Mouse (Mus musculus): ENCODE measurements at regions not wholly inside any gene's neighbourhood (a gene's known extent, or its start where the extent isn't known, plus 50 kb on each side); places are given as distances from the start of the nearest gene placed in this dataset.
A peak's percentile ranks its signal among the peaks of the same experiment; 100 is the strongest.
"Not testable (repeated sequence)": the region's sequence is repeated elsewhere in the genome, so short reads cannot be mapped to it uniquely, and the experiment has no call there.

DNA sequence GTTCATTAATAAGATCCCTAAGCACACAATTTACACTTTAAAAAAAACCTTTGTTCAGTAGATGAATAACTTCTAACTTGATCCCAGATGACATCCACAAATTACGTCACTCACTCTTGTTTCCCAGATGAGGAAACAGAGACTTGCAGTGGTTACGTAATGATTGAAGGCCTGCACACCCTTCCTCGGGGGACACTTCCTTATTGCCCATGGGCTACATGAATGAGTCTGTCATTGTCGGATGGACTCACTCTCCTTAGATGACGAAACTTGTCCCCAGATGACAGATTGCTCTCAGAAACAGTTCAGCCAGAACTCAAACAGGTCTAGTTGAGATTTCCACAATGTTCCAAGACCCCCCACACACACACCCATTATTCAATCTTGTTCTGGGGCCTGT lies 111.4 kb upstream of the Dyrk2 start:
- no peak for DNase-seq (ENCODE audit: low spot score in 2 of 2)

DNA sequence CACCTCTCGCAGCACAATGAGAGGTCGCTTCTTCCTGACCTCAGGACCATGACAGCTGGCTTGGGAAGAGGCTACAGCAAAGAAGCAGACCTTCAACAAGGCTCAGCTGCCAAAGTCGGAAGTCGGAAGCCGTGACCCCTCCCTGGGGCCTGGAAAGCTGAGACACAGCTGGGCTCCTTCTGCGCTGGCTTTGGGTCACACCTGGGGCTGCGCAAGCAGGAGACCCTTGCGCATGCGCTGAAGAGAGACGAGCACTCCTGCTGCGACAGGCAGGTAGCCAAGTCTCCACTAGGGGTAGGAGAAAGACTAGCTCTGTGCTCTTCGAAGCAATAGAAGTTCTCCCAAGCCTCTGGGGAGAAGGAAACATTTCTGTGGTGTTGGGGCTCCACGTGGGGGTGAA lies 109.3 kb upstream of the Dyrk2 start:
- DNase-seq (ENCODE audit: low spot score in 2 of 2): no peak

DNA sequence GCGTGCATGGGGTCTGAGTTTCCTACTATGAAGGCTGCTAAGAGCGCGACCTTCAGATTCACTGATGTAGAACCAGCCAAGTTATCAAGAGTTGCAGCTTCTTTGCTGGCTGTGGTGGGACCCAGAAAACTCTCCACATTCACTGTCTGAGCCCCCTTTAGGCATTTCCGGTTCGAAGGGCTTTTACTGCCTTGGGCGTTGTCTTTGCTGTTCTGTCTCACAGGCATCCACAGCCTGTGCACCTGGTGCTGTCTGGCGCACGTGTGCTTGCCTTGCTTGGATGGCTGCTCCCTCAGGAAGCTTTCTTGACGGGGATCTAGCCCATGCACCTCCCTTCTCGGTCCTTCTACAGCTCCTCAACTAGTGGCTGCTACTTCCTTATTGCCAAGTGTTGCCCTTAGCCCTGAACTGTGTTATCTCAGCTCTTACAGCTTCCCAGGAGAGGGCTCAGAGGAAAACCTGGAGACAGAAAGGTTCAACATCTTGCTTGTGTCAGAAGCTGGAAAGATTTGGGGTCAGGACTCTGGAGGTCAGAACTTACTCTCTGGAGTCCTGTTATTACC lies 108.3 kb upstream of the Dyrk2 start:
- DNase-seq (ENCODE audit: low spot score in 2 of 2): no peak

DNA sequence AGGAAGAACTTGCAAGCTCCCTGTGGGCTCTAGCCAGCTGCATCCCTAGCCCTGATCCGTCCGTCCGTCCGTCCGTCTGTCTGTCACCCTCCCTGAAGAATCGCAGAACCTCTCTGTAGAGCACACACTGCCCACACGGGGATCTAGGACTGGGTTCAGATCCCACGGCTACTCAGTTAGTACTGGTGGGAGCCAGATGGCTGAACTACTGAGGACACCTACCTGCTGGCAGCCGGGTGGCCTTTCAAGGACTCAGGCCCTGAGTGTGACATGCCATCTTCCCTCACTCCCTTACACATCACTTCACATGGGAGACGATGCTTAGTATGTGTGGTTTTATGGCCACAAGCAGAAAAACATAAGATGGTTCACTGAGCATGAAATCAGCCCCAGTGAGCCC lies 106.4 kb upstream of the Dyrk2 start:
- DNase-seq (ENCODE audit: low spot score in 2 of 2): no peak

DNA sequence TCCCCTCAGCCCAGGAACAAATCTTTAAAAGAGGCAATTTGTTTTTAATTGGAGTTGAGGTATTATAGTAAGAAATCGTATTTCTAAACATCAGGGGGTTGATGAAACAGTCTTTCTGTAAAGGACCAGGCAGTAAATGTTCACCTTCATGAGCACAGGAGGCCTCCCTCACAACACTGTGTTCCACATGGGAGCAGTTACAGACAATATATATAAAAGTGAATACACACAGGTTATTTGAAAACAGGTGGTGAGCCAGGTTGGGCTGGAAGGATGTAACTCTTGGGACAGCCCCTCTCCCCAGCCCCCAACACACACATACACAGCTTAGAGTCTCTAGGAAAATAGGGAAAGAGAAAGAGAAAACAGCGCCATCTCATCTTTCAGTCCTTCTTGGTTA lies 105.8 kb upstream of the Dyrk2 start:
- DNase-seq (ENCODE audit: low spot score in 2 of 2): no peak

DNA sequence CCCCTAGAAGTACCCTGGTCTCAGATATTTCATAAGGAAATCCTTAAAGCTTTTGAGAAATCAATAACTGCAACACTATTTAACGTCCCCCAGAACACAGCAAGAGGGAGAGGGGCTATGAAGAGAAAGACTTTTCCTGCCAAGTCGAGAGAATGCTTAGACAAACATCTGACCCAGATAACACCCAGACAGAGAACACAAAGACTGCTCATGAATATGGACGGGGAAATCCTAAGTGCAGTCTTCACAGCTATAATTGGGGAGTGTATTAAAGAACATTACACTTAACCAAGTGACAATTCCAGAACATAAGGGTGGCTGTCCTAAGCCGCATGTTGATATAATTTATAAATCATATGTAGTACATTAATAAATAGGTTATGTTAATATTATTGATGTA lies 103.3 kb upstream of the Dyrk2 start:
- no peak for DNase-seq (ENCODE audit: low spot score in 2 of 2)

DNA sequence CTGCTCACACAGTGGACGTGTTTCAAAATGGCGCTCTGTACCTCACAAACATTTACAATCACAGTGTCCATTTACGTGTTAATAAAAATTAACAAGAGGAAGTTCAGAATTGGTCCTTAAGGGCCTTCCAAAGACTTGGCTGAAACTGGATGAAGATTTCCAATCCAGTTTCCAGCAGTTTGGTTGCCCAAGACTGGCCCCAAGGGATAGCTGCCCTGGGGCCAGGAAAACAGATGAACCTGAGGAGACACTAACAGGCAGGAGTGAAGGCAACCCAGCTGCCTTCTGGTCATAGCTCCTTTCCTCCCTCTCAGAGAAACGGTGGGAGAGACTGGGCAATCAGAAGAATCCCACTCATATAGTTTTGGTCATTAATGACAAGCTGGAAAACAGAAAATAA lies 102.6 kb upstream of the Dyrk2 start:
- no peak for DNase-seq (ENCODE audit: low spot score in 2 of 2)

DNA sequence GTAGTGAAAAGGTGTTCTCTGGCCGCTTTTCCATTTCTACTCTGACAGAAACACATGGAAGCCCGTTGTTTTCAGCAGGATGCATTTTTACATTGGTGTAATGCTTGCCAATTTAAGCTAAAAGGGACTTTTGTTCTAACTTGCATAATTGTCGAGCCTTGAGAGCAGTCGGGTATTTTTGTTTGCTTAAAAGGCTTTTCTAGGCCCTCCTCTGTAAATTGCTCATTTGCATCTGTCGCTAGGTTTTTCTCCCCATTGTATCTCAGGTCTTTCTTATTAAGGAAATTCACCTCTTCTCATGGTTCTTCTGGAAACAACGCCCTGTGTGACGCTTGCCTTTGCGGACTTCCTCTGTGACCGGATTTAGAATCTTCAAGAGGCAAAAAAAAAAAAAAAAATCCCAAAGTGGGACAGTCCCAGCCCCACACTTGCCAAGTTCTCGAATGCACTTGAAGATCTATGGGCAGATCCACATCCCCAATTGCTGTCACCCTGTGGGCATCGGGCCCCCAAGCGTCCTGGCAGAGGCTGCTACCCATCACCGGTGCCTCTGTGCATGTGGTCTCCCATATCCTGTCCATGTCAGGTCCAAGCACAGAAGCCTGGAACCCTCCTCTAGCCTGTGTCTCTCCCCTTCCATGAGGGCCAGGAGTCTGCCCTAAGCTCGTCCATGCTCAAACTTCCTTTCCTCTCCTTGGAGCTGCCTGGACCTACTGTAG lies 100.6 kb upstream of the Dyrk2 start:
- no peak for DNase-seq (ENCODE audit: low spot score in 2 of 2)

DNA sequence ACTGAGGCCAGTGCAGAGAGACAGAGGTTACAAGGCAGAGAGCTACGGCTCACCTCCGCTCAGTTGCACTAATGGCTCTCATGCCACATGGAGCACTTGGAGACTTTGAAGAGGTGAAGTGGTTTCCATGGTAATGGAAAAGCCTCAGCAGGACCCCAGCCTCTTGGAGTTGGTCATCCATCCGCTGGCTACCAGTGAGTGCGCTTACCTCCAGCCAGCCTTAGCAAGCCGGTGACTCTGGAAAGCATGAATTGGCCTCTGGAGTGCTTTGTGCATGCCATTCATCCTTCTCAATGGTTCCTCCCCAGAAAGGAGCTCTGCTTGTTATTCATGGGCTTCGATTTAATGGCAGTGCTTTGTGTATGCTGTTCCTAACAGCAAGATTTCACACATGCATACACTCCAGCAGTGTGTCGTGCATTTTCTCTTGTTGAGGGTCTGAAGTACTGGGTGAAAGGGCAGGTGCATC lies 91.7 kb upstream of the Dyrk2 start:
- DNase-seq (ENCODE audit: low spot score in 2 of 2): no peak

DNA sequence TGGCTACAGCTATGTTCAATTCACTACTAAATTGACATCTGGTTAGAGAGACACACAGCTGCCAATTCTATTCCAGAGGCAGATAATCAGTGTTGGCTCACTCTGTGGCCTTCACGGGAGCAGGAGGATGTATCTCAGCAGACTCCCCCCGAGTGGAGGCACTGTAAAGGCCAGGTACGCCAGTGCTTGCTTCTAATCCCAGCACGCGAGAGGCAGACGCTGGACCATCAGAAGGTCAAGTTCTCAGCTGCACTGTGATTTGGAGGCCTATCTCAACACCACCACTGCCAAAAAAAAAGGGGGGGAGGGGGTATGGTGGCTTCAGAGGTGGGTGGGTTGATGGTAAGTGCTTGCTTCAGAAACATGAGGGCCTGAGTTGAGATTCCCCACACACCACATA lies 90.1 kb upstream of the Dyrk2 start:
- no peak for DNase-seq (ENCODE audit: low spot score in 2 of 2)

DNA sequence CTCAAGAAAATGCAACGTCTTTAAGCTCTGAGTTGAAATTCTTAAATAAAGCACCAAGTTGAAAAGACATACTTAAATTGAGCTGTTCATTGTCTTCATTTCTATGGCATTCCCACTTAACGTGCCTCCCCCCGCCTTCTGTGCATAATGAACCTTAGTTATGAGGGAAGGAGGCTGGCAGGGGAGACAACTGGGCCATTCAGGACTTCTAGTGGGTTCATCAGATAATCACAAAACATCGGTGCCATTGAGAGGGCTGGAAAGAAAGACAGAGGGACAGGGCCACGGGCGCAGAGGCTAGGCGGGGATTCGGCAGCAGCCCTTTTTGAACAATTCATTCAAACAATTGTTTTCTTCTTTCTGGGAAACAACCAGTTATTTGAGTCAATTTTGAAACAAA lies 89.6 kb upstream of the Dyrk2 start:
- DNase-seq (ENCODE audit: low spot score in 2 of 2): no peak

DNA sequence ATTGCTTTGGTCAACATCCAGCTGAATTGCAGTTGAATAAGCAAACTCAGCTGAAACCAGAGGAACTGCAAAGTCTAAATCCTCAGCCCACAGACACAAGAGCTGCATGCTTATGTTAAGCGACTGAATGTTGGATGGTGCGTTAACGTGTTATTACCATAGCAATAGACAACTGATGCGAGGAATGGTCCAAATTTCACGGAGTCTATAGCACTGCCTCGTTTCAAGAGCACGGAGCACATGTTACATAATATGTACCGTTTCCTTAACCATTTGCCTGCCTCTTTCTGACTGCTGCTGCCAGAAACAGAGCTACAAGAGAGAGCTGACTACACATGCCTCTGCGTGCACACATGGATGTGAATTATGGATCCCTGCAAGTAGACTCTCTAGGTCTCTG lies 86.3 kb upstream of the Dyrk2 start:
- peak; percentile 30 to 54 for DNase-seq (ENCODE audit: low spot score in 2 of 2)

DNA sequence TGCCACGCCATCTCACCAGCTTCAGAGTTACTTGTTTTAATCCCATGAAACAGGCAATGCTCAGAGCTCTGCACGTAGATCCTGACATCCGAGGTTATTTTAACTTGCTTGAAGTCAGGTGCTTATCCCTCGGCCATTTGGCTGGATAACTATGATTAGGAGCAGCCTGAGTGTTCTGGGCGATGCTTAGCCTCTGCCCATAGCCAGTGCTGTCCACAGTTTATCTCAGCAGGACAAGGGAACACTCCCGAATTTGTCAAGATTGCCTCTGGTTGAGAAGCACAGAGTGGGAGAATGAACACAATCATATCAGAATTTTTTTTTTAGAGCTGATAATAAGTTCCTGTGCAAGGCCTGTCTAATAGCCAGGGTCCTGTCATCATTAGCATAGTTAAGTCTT lies 83.4 kb upstream of the Dyrk2 start:
- no peak for DNase-seq (ENCODE audit: low spot score in 2 of 2)

DNA sequence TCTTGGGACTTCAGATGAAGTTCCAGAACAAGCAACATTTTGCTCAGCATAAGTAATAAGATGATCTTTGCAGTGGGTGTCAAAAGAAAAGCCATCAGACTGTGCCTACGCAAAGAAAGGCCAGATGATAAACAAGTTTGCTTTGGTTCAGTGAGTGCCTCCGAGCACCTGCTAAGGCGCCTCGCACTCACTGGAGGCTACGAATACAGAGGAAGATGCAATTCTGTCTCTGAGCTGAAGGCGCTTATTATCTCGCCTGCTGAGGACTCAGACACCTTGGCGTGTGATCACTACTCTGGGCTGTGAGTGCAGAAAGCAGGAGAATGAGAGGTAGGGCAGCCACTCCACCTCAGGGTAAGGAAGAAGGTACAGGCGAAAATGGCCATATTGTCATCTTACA lies 82.7 kb upstream of the Dyrk2 start:
- DNase-seq (ENCODE audit: low spot score in 2 of 2): no peak

DNA sequence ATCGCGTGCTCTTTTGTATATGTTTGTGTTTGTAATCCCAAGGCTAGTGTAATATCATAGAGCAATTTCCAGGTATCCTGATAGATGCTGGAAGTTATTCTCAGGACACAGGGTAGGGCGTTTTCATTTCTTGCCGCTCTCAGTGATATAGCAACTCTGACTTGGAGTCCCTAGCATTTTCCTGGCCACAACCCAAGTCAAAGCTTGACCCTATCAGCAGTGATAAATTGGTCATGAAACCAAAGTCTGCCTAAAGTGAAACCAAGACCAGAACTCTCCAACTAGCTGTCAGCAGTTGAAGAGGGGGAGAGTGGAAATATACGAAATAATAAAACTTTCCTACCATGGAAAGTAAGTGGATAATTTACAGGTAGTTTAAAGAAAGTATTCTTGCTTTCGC lies 77.7 kb upstream of the Dyrk2 start:
- no peak for DNase-seq (ENCODE audit: low spot score in 2 of 2)

DNA sequence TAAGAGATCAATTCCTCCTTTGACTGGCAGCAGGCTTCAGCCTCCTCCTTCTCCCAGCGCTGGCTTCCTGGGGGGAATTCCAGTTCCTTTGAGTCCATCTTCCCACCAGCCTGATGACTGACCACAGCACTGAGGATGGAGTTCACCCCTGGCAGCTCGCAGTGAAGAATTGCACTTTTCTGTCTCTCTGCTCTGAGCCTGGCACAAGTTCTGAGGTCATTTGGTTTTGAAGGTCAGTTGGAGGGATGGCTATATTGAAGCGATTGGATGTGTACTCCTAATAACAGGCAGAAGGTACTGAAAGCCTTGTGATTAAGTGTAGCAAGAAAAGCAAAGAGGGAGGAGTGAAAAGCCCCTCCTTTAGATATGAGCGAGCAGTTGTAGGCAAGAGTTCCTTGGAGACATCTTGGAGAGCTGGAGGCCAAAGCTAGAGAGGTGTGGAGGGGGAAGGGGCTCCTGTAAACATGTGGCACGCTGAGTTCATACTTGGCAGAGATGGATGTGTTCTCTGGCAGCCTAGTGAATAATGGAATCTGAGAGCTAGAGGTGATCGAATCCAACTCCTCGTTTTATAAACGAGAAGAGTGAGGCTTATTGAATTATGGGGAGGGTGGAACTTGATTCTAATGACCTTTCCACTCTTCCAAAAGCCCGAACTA lies 77.1 kb upstream of the Dyrk2 start:
- DNase-seq (ENCODE audit: low spot score in 2 of 2): no peak

DNA sequence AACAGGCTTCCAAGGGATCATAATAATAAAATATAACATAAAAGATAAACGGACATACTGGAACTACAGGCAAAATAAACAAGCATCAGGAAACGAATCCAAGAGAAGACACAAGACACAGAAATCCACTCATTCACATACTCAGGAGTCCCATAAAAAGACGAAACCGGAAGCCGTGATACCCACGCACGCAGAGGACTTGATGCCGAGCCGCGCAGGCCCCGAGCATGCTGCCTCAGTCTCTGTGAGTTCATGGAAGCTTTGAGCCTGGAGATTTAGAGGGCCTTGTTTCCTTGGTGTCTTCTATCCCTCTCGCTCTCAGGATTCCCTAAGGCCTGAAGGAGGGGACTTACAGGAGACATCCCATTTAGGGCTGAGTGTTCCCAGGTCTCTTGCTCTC lies 57.3 kb upstream of the Dyrk2 start:
- no peak for DNase-seq (ENCODE audit: low spot score in 2 of 2)

DNA sequence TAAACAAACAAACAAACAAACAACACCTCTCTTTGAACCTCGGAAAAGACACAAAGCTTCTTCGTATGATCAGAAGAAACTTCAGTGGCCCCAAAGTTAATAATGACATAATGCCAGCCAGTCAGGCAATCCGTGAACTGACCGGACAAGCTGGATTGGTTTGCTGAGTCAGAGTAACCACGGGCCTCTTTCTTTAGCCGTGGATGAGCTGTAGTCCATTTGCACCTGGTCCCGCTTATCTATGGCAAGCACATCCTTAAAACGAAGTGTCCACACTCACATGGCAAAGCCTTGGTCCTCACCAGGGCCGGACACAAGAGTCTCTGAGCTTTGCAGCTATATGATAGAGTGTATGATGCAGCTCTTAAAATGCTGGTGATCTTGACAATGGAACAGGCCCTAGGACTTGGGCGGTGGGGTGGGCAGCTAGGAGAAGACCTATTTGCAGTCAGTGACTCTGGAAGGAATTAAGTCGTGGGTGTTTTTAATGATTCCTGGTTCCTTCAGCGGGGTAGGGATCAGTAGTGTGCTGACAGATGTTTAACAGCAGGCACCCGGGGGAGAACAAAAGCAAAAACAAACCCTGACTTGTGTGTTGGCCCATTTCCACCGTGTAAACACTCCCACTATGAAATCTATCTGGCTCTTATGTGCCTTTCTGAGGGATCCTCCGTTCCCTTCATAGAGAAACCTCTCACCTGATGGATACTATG lies 53.6 kb upstream of the Dyrk2 start:
- DNase-seq (ENCODE audit: low spot score in 2 of 2): no peak

DNA sequence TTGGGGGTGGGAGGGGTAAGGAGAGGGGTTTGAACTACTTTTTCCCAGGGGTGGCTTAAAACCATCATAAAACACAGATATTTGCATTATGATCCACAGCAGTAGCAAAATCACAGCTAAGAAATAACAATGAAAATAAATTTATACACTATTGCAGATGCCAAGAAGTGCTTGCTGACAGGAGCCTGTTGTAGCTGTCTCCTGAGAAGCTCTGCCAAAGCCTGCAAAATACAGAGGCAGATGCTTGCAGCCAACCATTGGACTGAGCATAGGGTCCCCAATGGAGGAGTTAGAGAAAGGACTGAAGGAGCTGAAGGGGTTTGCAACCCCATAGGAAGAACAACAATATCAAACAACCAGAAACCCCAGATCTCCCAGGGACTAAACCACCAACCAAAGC lies 52.1 kb upstream of the Dyrk2 start:
- DNase-seq (ENCODE audit: low spot score in 2 of 2): not testable (repeated sequence)
